ENCODE assay signal across 12 mouse cellular contexts in genomic region chr10:60286546-60286945, GRCm38 (mm10). TPM values are rescaled to one million over a fixed set of nuclear protein-coding genes. Genes with fewer than 3 reads are reported as not detected.
DNase-seq lines count a peak whose midpoint lies in the region; ATAC-seq and TF ChIP-seq lines count a peak whose summit lies in the region.
"Had no signal": no experiment of that assay in that cellular context is flagged by ENCODE, and none has a peak within 500 bp of the region (broad histone marks: within the 10 kb centered on the region; RNA-seq: fewer than 3 reads in every experiment).

No protein-coding gene starts in this region.

- no peaks in the 10 kb centered on the region for H3K9me3 ChIP-seq in embryonic facial prominence, embryonic 12.5 days
- no peaks in the 10 kb centered on the region for H3K9me3 ChIP-seq in embryonic facial prominence, embryonic 10.5 days
- no peaks in the 10 kb centered on the region for H3K9me3 ChIP-seq in embryonic facial prominence, embryonic 14.5 days (ENCODE audit: control insufficient read depth, low read length)
- no peaks in the 10 kb centered on the region for H3K9me3 ChIP-seq in hindbrain, embryonic 16.5 days (ENCODE audit: control insufficient read depth, low read length)
- H3K9me3 ChIP-seq in midbrain, postnatal 0 days (ENCODE audit: low read length) = no peaks in the 10 kb centered on the region
- H3K9me3 ChIP-seq: stomach, embryonic 15.5 days had no signal

- no peak for ATAC-seq in embryonic facial prominence, embryonic 12.5 days (ENCODE audit: insufficient number of reproducible peaks, insufficient read depth, low FRiP score, low TSS enrichment)
- ATAC-seq in embryonic facial prominence, embryonic 14.5 days (ENCODE audit: low read depth) = no peak
- no peak for ATAC-seq in hindbrain, embryonic 16.5 days
- no peak for ATAC-seq in midbrain, postnatal 0 days (ENCODE audit: low FRiP score)
- ATAC-seq: intestine, embryonic 16.5 days had no signal

- no peak overlapping the region for H3K4me3 ChIP-seq in embryonic facial prominence, embryonic 12.5 days
- H3K4me3 ChIP-seq in embryonic facial prominence, embryonic 10.5 days = no peak overlapping the region
- H3K4me3 ChIP-seq in embryonic facial prominence, embryonic 14.5 days (ENCODE audit: low read depth, low read length) = no peak overlapping the region
- no peak overlapping the region for H3K4me3 ChIP-seq in hindbrain, embryonic 16.5 days (ENCODE audit: low read length)
- H3K4me3 ChIP-seq in midbrain, postnatal 0 days (ENCODE audit: low read depth, low read length) = no peak overlapping the region
- H3K4me3 ChIP-seq: erythroblast, embryonic 14.5 days; stomach, embryonic 15.5 days had no signal

- no peak overlapping the region for H3K9ac ChIP-seq in embryonic facial prominence, embryonic 12.5 days
- H3K9ac ChIP-seq in embryonic facial prominence, embryonic 14.5 days (ENCODE audit: low read depth, low read length) = no peak overlapping the region
- no peak overlapping the region for H3K9ac ChIP-seq in hindbrain, embryonic 16.5 days (ENCODE audit: low read depth, low read length)
- H3K9ac ChIP-seq in midbrain, postnatal 0 days (replicated peaks; ENCODE audit: low read length, poor library complexity, severe bottlenecking) = no peak overlapping the region
- H3K9ac ChIP-seq: stomach, embryonic 15.5 days had no signal

- DNase-seq in embryonic facial prominence, embryonic 10.5 days (ENCODE audit: low spot score) = no peak
- DNase-seq in embryonic facial prominence, embryonic 14.5 days (ENCODE audit: low spot score) = no peak
- no peak for DNase-seq in midbrain, postnatal 0 days (ENCODE audit: low spot score)
- DNase-seq in spleen, postnatal 10 days (ENCODE audit: low spot score in 2 of 2) = no peak
- DNase-seq in gastrocnemius, postnatal 25 days = no peak
- DNase-seq in left cerebral cortex, adult 11 months (ENCODE audit: low spot score) = no peak
- DNase-seq: lung, postnatal 14 days had no signal

- peaks cover 73% of the 10 kb centered on the region for H3K4me1 ChIP-seq in embryonic facial prominence, embryonic 12.5 days
- peaks cover 74% of the 10 kb centered on the region for H3K4me1 ChIP-seq in embryonic facial prominence, embryonic 10.5 days
- H3K4me1 ChIP-seq in embryonic facial prominence, embryonic 14.5 days (ENCODE audit: control insufficient read depth, insufficient read depth, low read length) = peaks cover 36% of the 10 kb centered on the region
- H3K4me1 ChIP-seq in hindbrain, embryonic 16.5 days (ENCODE audit: control insufficient read depth, insufficient read depth, low read depth, low read length) = peaks cover 63% of the 10 kb centered on the region
- H3K4me1 ChIP-seq in midbrain, postnatal 0 days (ENCODE audit: insufficient read depth, low read length) = peaks cover 40% of the 10 kb centered on the region

- H3K27me3 ChIP-seq in embryonic facial prominence, embryonic 12.5 days = no peaks in the 10 kb centered on the region
- no peaks in the 10 kb centered on the region for H3K27me3 ChIP-seq in embryonic facial prominence, embryonic 10.5 days (replicated peaks; ENCODE audit: low read depth, poor library complexity, severe bottlenecking)
- no peaks in the 10 kb centered on the region for H3K27me3 ChIP-seq in embryonic facial prominence, embryonic 14.5 days (replicated peaks; ENCODE audit: control insufficient read depth, insufficient read depth, low read length)
- H3K27me3 ChIP-seq in hindbrain, embryonic 16.5 days (replicated peaks; ENCODE audit: control insufficient read depth, insufficient read depth, low read length) = no peaks in the 10 kb centered on the region
- no peaks in the 10 kb centered on the region for H3K27me3 ChIP-seq in midbrain, postnatal 0 days (ENCODE audit: insufficient read depth, low read length)
- H3K27me3 ChIP-seq: stomach, embryonic 15.5 days had no signal

- H3K4me2 ChIP-seq in embryonic facial prominence, embryonic 12.5 days (replicated peaks) = no peak overlapping the region
- no peak overlapping the region for H3K4me2 ChIP-seq in embryonic facial prominence, embryonic 14.5 days (ENCODE audit: low read depth, low read length)
- H3K4me2 ChIP-seq in hindbrain, embryonic 16.5 days (ENCODE audit: low read length) = peak overlapping the region; percentile 57; the same call in 1 of the 2 replicates
- peak overlapping the region; percentile 44; the same call in 1 of the 2 replicates for H3K4me2 ChIP-seq in midbrain, postnatal 0 days (ENCODE audit: low read depth, low read length, poor library complexity, severe bottlenecking)

- H3K36me3 ChIP-seq in embryonic facial prominence, embryonic 12.5 days = no peaks in the 10 kb centered on the region
- H3K36me3 ChIP-seq in embryonic facial prominence, embryonic 10.5 days (replicated peaks) = peaks cover 9% of the 10 kb centered on the region
- no peaks in the 10 kb centered on the region for H3K36me3 ChIP-seq in embryonic facial prominence, embryonic 14.5 days (ENCODE audit: control insufficient read depth, insufficient read depth, low read length)
- no peaks in the 10 kb centered on the region for H3K36me3 ChIP-seq in hindbrain, embryonic 16.5 days (ENCODE audit: control insufficient read depth, insufficient read depth, low read length)
- no peaks in the 10 kb centered on the region for H3K36me3 ChIP-seq in midbrain, postnatal 0 days (ENCODE audit: insufficient read depth, low read length)
- H3K36me3 ChIP-seq: stomach, embryonic 15.5 days had no signal

- H3K27ac ChIP-seq in embryonic facial prominence, embryonic 12.5 days = 0 out of 2 replicates have a peak overlapping the region, but pooled peaks have one; percentile 13
- H3K27ac ChIP-seq in embryonic facial prominence, embryonic 10.5 days (replicated peaks) = no peak overlapping the region
- H3K27ac ChIP-seq in embryonic facial prominence, embryonic 14.5 days (replicated peaks; ENCODE audit: low read depth, low read length) = peak overlapping the region; percentile 10; the same call in 1 of the 2 replicates
- H3K27ac ChIP-seq in hindbrain, embryonic 16.5 days (ENCODE audit: low read depth, low read length) = peak overlapping the region; percentile 83
- peak overlapping the region; percentile 70 for H3K27ac ChIP-seq in midbrain, postnatal 0 days (ENCODE audit: low read depth, low read length)
- H3K27ac ChIP-seq: stomach, embryonic 15.5 days had no signal

- WGBS in embryonic facial prominence, embryonic 12.5 days = 91% methylated on average over 7 of the region's 7 CpGs
- 93% methylated on average over 7 of the region's 7 CpGs for whole genome bisulfite sequencing in embryonic facial prominence, embryonic 10.5 days
- WGBS in embryonic facial prominence, embryonic 14.5 days = 89% methylated on average over 7 of the region's 7 CpGs
- 85% methylated on average over 7 of the region's 7 CpGs for WGBS in hindbrain, embryonic 16.5 days
- 88% methylated on average over 7 of the region's 7 CpGs for WGBS in midbrain, postnatal 0 days

- TF ChIP-seq CTCF in midbrain, postnatal 0 days (IDR thresholded peaks at IDR 0.05) = no peak

RNA-seq across cellular contexts. Expression of gene Psap, which starts 9.1 kb away (rescaled TPM):
- polyA plus RNA-seq in embryonic facial prominence, embryonic 12.5 days (2016; fragmentation: Nextera tagmentation; extraction: Ambion mirVana) = 75.7 and 77.6 TPM in 2 replicates
- 47.1 and 49.0 TPM in 2 replicates for polyA plus RNA-seq in embryonic facial prominence, embryonic 10.5 days (2016; fragmentation: Nextera tagmentation; extraction: Ambion mirVana)
- polyA plus RNA-seq in embryonic facial prominence, embryonic 14.5 days (2014; fragmentation: Nextera tagmentation; extraction: Ambion mirVana) = 124 and 134 TPM in 2 replicates
- polyA plus RNA-seq in hindbrain, embryonic 16.5 days (2015; fragmentation: Nextera tagmentation; extraction: Ambion mirVana) = 218 and 239 TPM in 2 replicates
- 714 and 811 TPM in 2 replicates for total RNA-seq in midbrain, postnatal 0 days (2014; rRNA removed)
- 272 and 300 TPM in 2 replicates for polyA plus RNA-seq in midbrain, postnatal 0 days (2015; fragmentation: Nextera tagmentation; extraction: Ambion mirVana)
- 100 to 1,000 TPM; 590 to 608 TPM for total RNA-seq in gastrocnemius, postnatal 25 days (2021)

Comparison
In these comparisons a context has a peak if more than half of its experiments do, and no peak if none do; other contexts are left out.
1. H3K4me2 ChIP-seq: peak in hindbrain, embryonic 16.5 days (single experiment) and midbrain, postnatal 0 days (single experiment); none in embryonic facial prominence, embryonic 12.5 days (single experiment) and embryonic facial prominence, embryonic 14.5 days (single experiment).